Mouse (Mus musculus) erythroblast, embryonic 14.5 days (primary cell): ENCODE data around the gene Lrrc4. TPM values are rescaled to one million over a fixed set of nuclear protein-coding genes. Genes with fewer than 3 reads are reported as not detected.

ENCODE experiments used
- H3K27me3 ChIP-seq: 2 replicates; pipeline ENCODE4 v1.6.1; 2012; ENCODE audit warnings: inconsistent platforms; ENCODE audit not compliant: control insufficient read depth
- H3K36me3 ChIP-seq: 2 replicates; pipeline ENCODE4 v1.6.1; 2012; ENCODE audit warnings: mild to moderate bottlenecking, inconsistent platforms; ENCODE audit not compliant: control insufficient read depth
- H3K4me1 ChIP-seq: 2 replicates; pipeline ENCODE4 v1.6.1; 2012; ENCODE audit warnings: inconsistent platforms; ENCODE audit not compliant: control insufficient read depth
- H3K4me3 ChIP-seq: replicated peaks from 2 replicates; pipeline ENCODE3; 2012; ENCODE audit warnings: moderate library complexity, mild to moderate bottlenecking, inconsistent platforms
- H3K9me3 ChIP-seq: 2 replicates; pipeline ENCODE4 v1.6.1; 2012; ENCODE audit warnings: low read length, inconsistent platforms, mixed read lengths; ENCODE audit not compliant: control insufficient read depth
- GATA1 ChIP-seq: IDR thresholded peaks from 2 replicates; pipeline ENCODE4 v1.6.1; 2012; ENCODE audit warnings: low read length, inconsistent platforms, mixed read lengths
- TAL1 ChIP-seq: IDR thresholded peaks from 3 replicates; pipeline ENCODE4 v1.6.1; 2012; ENCODE audit warnings: low read length, inconsistent platforms, mixed read lengths
- polyA plus RNA-seq: library from polyadenylated mRNA; stranded (reverse); fragments of >175 nt; gene quantifications from 2 replicates; pipeline ENCODE4 v1.2.3, GENCODE M21; 2012

The Lrrc4 gene
- polyA plus RNA-seq, 1 experiment: not detected

DNA sequence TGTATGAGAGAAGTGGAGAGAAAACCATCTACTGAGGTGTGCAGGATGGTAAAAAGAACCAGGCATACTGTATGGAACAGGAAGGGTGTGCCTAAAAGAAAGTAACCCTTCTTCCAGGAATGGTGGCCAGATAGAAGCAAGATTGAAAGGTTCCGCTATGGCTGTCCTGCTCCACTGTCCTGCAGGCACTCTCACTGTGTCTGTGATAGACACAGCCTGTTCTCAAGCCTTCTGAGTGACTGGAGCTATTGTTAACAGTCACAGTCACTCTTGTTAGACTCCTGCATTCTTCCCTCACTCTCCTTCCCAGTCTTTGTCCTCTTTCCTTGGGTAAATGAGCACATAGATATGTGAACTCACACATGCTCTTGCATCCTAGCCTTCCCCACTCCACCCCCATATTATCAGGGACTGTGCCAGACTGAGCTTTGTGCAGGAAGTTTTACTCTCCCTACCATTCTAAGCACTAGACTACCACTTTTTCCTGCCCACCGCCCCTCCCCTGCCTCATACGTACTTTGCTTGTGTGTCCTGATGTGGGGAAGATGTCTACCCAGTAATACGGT lies 48.4 kb downstream of the Lrrc4 start:
- Histone ChIP-seq H3K27me3 (no peaks in the 10 kb centered on the region), H3K9me3 (no peaks in the 10 kb centered on the region), H3K4me3 (no peak overlapping the region), H3K4me1 (peaks cover 15% of the 10 kb centered on the region), H3K36me3 (peaks cover 2% of the 10 kb centered on the region; the same call in 1 of the 2 replicates)
- TF ChIP-seq TAL1: no peak

DNA sequence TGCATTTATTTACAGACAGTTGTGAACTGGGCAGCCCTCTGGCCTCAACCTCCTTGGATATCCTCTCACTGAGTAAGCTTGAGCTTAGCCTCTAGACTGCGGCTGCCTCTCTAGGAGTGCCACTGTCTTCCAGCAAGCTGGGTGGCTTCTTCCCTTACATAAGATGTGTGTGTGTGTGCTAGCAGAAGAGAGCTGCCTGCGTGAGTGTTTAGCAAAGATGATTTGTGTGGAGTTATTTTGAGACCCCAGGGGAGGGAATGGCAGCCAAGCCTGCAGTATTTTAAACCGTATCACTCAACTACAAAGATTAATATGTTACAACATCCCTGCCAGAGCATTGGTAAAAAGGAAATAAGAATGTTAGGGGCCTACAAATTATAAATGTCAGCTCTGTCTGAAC lies 49.9 kb downstream of the Lrrc4 start:
- no peaks in the 10 kb centered on the region for H3K27me3 ChIP-seq
- H3K4me1 ChIP-seq: peaks cover 6% of the 10 kb centered on the region
- no peak for TF ChIP-seq GATA1
- no peak for TF ChIP-seq TAL1
- H3K36me3 ChIP-seq: peaks cover 2% of the 10 kb centered on the region; the same call in 1 of the 2 replicates
- H3K9me3 ChIP-seq: no peaks in the 10 kb centered on the region
- no peak overlapping the region for H3K4me3 ChIP-seq

DNA sequence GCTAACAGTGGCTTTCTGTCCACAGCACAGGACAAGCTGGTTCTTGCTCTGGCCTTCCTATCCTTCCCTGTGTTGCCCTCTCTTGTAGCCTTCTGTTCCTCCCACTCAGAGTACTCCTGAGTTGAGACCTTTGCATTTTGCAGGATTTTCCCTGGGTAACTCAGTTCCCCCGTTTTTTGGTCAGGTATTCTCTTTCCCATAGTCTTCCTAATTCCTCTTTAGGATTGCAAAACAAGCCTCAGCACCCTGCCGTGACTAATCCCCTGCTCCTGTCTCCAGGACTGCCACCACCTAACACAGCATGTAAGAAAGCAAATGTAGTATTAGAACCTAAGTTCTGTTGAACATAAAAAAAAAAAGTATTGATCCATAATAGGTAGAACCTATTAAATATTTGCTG lies 60.2 kb downstream of the Lrrc4 start:
- Histone ChIP-seq H3K36me3 (peaks cover 11% of the 10 kb centered on the region), H3K27me3 (no peaks in the 10 kb centered on the region), H3K4me1 (no peaks in the 10 kb centered on the region), H3K9me3 (no peaks in the 10 kb centered on the region), H3K4me3 (no peak overlapping the region)
- TF ChIP-seq GATA1 (no peak), TAL1 (no peak)

DNA sequence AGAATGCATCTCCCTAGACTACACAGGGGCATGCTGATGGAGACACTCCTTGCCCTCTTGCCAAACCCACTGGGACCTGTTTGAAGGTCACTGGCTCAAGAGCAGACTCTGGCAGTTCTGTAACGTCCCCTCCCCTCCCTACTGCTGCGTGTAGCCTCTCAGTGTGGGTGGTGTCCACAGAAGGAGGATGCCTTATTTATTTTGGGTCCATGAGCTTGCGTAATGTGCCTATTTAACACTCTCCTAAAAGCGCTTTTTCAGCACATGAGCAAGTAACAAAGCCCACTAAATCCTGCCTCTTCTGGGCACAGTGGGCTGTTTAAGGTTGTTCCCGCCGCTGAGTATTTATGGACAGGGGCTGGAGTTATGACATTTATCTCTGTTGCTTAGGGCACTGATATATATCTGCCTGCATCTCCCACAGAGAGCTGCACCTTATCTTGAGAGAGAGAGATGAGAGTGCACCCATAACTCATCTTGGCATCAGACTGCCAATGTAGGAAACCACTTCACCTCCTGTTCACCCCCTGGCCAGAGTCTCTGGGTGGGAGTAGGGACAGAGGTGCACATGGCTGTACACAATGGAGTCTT lies 63.6 kb downstream of the Lrrc4 start:
- Histone ChIP-seq H3K27me3 (no peaks in the 10 kb centered on the region), H3K36me3 (peaks cover 11% of the 10 kb centered on the region), H3K4me3 (no peak overlapping the region), H3K4me1 (no peaks in the 10 kb centered on the region), H3K9me3 (no peaks in the 10 kb centered on the region)
- TF ChIP-seq GATA1: no peak
- TF ChIP-seq TAL1: no peak

- Histone ChIP-seq H3K36me3 (peaks cover 11% of the 10 kb centered on the region), H3K4me1 (no peaks in the 10 kb centered on the region)
- TF ChIP-seq TAL1 (no peak), GATA1 (no peak)
Observed at GRCm38 (mm10) chr6:28766622-28767021, 64.9 kb downstream of the Lrrc4 start.

GRCm38 (mm10) chr6:28762132-28762775 lies 69.3 kb downstream of the Lrrc4 start:
- Histone ChIP-seq H3K4me3 (no peak overlapping the region), H3K36me3 (no peaks in the 10 kb centered on the region), H3K9me3 (no peaks in the 10 kb centered on the region), H3K4me1 (no peaks in the 10 kb centered on the region), H3K27me3 (no peaks in the 10 kb centered on the region)
- no peak for TF ChIP-seq GATA1

More at GRCm38 (mm10) chr6:28766622-28767021, 64.9 kb downstream of the Lrrc4 start:
- H3K4me3 ChIP-seq: no peak overlapping the region
- no peaks in the 10 kb centered on the region for H3K9me3 ChIP-seq
- H3K27me3 ChIP-seq: no peaks in the 10 kb centered on the region

DNA sequence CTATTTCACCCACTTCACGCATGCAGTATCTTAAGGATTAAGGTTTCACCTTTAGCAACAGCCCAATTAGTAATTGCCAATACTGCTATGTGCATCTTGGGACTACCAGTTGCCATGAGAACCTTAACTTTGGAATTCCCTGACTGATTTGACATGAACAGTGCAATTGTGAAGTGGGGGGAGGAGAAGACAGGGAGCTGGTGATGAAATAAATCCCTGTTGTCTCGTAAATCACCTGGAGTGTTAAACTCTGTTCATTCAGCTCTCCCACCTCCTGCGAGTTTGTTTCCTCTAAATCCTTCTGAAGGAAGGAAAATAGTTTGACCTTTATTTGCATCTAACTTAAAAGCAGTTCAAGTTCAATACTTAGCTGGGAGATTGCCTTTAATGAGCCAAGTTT lies 69.8 kb downstream of the Lrrc4 start:
- Histone ChIP-seq H3K36me3 (peaks cover under 1% of the 10 kb centered on the region; the same call in 1 of the 2 replicates), H3K4me3 (no peak overlapping the region), H3K4me1 (no peaks in the 10 kb centered on the region), H3K27me3 (no peaks in the 10 kb centered on the region), H3K9me3 (no peaks in the 10 kb centered on the region)
- TF ChIP-seq GATA1 (no peak), TAL1 (no peak)

DNA sequence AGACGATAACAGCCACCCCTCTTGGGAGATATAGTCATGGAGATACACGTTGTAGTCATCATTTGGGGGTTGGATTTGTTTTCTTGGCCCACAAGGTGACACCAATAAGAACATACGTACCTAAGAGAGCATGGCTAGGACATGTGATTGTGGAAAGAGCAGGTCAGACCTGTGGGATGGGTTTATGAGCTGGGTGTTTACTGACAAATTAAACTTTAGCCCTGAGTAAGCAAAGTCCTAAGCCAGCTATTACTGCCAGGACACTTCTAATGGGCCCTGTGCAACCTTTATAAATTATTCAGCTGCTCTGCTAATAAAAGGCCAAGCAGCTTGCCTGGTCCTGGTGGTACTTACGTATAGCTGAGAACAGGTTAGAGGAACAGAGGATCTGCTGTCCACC lies 73.3 kb downstream of the Lrrc4 start:
- H3K4me1 ChIP-seq: peaks cover 22% of the 10 kb centered on the region
- H3K36me3 ChIP-seq: peaks cover 5% of the 10 kb centered on the region; the same call in 1 of the 2 replicates
- H3K9me3 ChIP-seq: no peaks in the 10 kb centered on the region
- TF ChIP-seq TAL1: no peak
- no peaks in the 10 kb centered on the region for H3K27me3 ChIP-seq
- H3K4me3 ChIP-seq: no peak overlapping the region

DNA sequence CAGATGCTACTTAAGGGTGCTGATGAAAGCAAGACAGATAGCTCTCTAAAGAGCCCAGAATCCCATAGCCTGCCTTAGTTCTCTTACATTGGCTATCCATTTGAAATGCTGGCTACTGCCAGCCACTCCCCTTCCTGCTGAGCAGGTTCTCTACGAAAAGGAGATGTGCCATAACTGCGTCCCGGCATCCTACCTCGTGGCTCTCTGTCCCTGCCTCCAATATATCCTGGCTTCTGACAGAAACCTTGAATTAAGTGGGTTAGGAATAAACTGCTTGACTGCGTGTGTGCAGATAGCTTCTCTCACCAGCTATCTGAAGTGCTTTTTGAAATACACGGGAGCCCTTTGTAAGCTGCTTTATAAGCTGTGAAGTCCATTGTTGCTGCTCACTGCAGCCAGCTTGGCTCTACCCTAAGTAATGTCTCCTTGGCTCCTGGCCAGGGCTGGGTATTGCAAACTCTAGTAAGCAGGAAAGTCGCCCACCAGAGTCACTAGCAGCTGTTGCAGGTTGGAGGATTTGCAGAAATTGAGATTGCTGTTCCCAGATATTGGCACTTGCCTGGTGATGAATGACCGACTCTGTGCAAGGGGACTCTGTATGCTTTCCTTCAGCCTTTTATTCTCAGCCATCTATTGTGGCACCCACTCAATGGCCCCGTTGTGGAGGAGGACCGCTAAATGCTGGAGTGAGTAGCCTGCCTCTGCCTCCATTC lies 75.1 kb downstream of the Lrrc4 start:
- no peaks in the 10 kb centered on the region for H3K27me3 ChIP-seq
- H3K4me1 ChIP-seq: peaks cover 26% of the 10 kb centered on the region
- TF ChIP-seq GATA1 (no peak), TAL1 (no peak)
- H3K4me3 ChIP-seq: no peak overlapping the region
- peaks cover 7% of the 10 kb centered on the region; the same call in 1 of the 2 replicates for H3K36me3 ChIP-seq
- no peaks in the 10 kb centered on the region for H3K9me3 ChIP-seq
